Mouse (Mus musculus) cerebellum, adult 2 months (tissue): Measurements from ENCODE around the gene Setd5.

ENCODE experiments used
- CTCF ChIP-seq: fragments of 200-500 bp; IDR thresholded peaks from 2 replicates; pipeline ENCODE4 v1.5.1; 2011; ENCODE audit warnings: low read depth, mild to moderate bottlenecking, control low read depth, low read length, moderate library complexity, borderline replicate concordance; ENCODE audit not compliant: insufficient read depth
- POLR2A ChIP-seq: fragments of 200-500 bp; IDR thresholded peaks from 2 replicates; pipeline ENCODE4 v1.6.1; 2011; ENCODE audit warnings: low read length, control low read depth, borderline replicate concordance; ENCODE audit not compliant: insufficient read depth

DNA sequence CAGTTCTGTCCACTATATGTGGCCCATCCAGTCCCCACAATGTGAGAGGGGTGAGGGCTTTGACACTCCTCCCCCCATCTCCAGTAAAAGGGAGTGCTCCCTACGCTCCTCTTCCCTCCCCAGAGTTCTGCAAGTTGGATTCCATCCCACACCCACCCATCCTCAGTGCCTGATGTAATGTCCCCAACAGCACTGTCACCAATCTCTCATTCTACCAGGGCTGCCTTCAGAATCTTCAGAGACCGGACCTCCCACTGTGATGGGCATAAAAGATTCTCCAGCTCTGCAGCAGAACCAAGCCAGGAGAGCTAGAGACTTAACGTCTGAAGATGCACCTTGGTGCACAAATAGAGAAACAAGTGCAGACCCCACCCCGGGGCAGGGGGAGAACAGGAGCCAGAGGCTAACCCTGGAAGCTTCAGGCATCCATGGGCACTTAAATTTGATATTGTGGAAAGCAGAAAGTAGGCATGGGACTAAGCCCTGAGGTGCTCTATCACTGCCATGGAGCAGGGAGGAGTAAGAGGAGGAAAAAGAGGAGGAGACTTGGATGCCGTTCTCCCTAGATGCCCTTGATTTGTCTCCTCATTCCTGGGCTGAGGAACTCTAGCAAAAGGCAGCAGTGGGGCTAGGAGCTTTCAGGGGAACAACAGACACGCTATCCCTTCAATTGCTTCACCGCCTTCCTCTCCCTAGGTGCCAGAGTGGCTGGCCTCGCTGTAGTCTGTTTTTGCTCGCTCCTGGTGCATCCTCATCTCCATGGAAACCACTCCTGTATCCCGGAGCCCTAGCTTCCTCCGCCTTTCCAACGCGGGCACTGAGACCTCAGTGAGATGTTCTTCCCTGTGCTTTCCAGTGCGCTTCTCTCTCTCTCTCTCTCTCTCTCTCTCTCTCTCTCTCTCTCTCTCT, 101.4 kb downstream of the Setd5 start:
- TF ChIP-seq CTCF (no peak), POLR2A (no peak)
